Mouse (Mus musculus): ENCODE results near the gene Caln1. TPM values are rescaled to one million over a fixed set of nuclear protein-coding genes. Genes with fewer than 3 reads are reported as not detected.

Gene Caln1
- polyA plus RNA-seq, 1 experiment from 2014 or later = 0.27 TPM

GRCm38 (mm10) chr5:130820021-130820648 is 450.9 kb downstream of the Caln1 start:
- 77% methylated on average over 4 of the region's 4 CpGs for WGBS
- no peaks in the 10 kb centered on the region for H3K27me3 ChIP-seq (replicated peaks; ENCODE audit: control insufficient read depth, insufficient read depth, low read length)
- H3K9me3 ChIP-seq (ENCODE audit: control insufficient read depth, low read length) = no peaks in the 10 kb centered on the region
- ATAC-seq = no peak
- H3K4me1 ChIP-seq (ENCODE audit: control insufficient read depth, insufficient read depth, low read length) = no peaks in the 10 kb centered on the region
- H3K36me3 ChIP-seq (ENCODE audit: control insufficient read depth, insufficient read depth, low read length) = no peaks in the 10 kb centered on the region
- H3K27ac ChIP-seq (ENCODE audit: low read length) = no peak overlapping the region
- no peak overlapping the region for H3K9ac ChIP-seq (ENCODE audit: low read depth, low read length)
- H3K4me3 ChIP-seq (ENCODE audit: low read length) = no peak overlapping the region
- H3K4me2 ChIP-seq (ENCODE audit: low read depth, low read length) = no peak overlapping the region

DNA sequence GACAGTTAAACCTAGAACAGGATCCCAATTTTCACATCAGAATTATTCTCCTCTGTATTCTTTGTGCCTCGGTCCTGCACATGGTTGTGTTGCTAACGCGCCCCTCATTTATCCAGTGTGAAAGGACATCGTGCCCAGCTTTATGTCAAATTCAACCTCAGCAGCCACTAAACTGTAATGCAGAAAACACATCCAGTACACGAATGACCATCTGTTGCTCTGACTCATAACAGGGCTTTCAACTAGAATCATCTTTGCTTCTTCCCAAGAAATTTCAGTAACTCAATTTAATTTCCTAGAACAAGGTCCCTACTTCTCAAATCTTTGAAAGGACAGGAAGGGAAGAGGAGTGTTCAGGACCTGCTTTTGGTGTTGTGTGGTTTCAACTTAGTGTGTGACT is 451.4 kb downstream of the Caln1 start:
- no peak overlapping the region for H3K27ac ChIP-seq (ENCODE audit: low read length)
- no peaks in the 10 kb centered on the region for H3K9me3 ChIP-seq (ENCODE audit: control insufficient read depth, low read length)
- H3K4me2 ChIP-seq (ENCODE audit: low read depth, low read length) = no peak overlapping the region
- no peak for ATAC-seq
- H3K36me3 ChIP-seq (ENCODE audit: control insufficient read depth, insufficient read depth, low read length) = no peaks in the 10 kb centered on the region
- no peaks in the 10 kb centered on the region for H3K4me1 ChIP-seq (ENCODE audit: control insufficient read depth, insufficient read depth, low read length)
- H3K27me3 ChIP-seq (replicated peaks; ENCODE audit: control insufficient read depth, insufficient read depth, low read length) = no peaks in the 10 kb centered on the region
- H3K4me3 ChIP-seq (ENCODE audit: low read length) = no peak overlapping the region
- 87% methylated on average over 5 of the region's 5 CpGs for WGBS
- H3K9ac ChIP-seq (ENCODE audit: low read depth, low read length) = no peak overlapping the region

GRCm38 (mm10) chr5:130825797-130826196 is 456.5 kb downstream of the Caln1 start:
- no peaks in the 10 kb centered on the region for H3K4me1 ChIP-seq (ENCODE audit: control insufficient read depth, insufficient read depth, low read length)
- no peaks in the 10 kb centered on the region for H3K36me3 ChIP-seq (ENCODE audit: control insufficient read depth, insufficient read depth, low read length)
- no peak overlapping the region for H3K27ac ChIP-seq (ENCODE audit: low read length)
- H3K4me2 ChIP-seq (ENCODE audit: low read depth, low read length) = no peak overlapping the region
- ATAC-seq = no peak
- no peaks in the 10 kb centered on the region for H3K27me3 ChIP-seq (replicated peaks; ENCODE audit: control insufficient read depth, insufficient read depth, low read length)
- WGBS = 63% methylated on average over 2 of the region's 2 CpGs
- H3K9me3 ChIP-seq (ENCODE audit: control insufficient read depth, low read length) = no peaks in the 10 kb centered on the region
- no peak overlapping the region for H3K9ac ChIP-seq (ENCODE audit: low read depth, low read length)
- no peak overlapping the region for H3K4me3 ChIP-seq (ENCODE audit: low read length)

DNA sequence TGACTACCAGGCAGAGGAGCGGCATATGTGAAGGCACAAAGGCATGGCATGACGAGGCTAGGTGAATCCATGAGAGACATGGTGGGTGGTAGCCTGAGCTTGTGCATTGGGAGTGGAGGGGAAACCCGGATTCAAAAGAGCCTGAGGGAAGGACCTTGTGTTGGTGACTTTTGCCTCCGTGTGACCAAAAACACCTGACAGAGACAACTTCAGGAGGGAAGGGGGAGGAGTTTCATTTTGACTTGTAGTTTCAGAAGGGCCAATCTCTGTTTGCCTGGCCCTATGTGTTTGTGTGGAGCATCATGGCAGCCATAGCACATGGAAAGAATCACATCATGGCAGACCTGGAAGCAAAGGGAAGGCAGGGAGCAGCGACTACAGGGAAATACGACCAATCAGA is 479.3 kb downstream of the Caln1 start:
- H3K27me3 ChIP-seq (replicated peaks; ENCODE audit: control insufficient read depth, insufficient read depth, low read length) = no peaks in the 10 kb centered on the region
- no peaks in the 10 kb centered on the region for H3K36me3 ChIP-seq (ENCODE audit: control insufficient read depth, insufficient read depth, low read length)
- WGBS = 81% methylated on average over 6 of the region's 6 CpGs
- H3K4me2 ChIP-seq (ENCODE audit: low read depth, low read length) = no peak overlapping the region
- H3K4me3 ChIP-seq (ENCODE audit: low read length) = no peak overlapping the region
- no peak overlapping the region for H3K27ac ChIP-seq (ENCODE audit: low read length)
- ATAC-seq = no peak
- no peaks in the 10 kb centered on the region for H3K9me3 ChIP-seq (ENCODE audit: control insufficient read depth, low read length)
- no peak overlapping the region for H3K9ac ChIP-seq (ENCODE audit: low read depth, low read length)
- no peaks in the 10 kb centered on the region for H3K4me1 ChIP-seq (ENCODE audit: control insufficient read depth, insufficient read depth, low read length)

- ATAC-seq = no peak
- H3K4me1 ChIP-seq (ENCODE audit: control insufficient read depth, insufficient read depth, low read length) = no peaks in the 10 kb centered on the region
- no peaks in the 10 kb centered on the region for H3K36me3 ChIP-seq (ENCODE audit: control insufficient read depth, insufficient read depth, low read length)
- WGBS = 46% methylated on average over 4 of the region's 4 CpGs
- H3K9me3 ChIP-seq (ENCODE audit: control insufficient read depth, low read length) = no peaks in the 10 kb centered on the region
- no peak overlapping the region for H3K9ac ChIP-seq (ENCODE audit: low read depth, low read length)
- H3K4me2 ChIP-seq (ENCODE audit: low read depth, low read length) = no peak overlapping the region
- no peak overlapping the region for H3K4me3 ChIP-seq (ENCODE audit: low read length)
- no peak overlapping the region for H3K27ac ChIP-seq (ENCODE audit: low read length)
- H3K27me3 ChIP-seq (replicated peaks; ENCODE audit: control insufficient read depth, insufficient read depth, low read length) = no peaks in the 10 kb centered on the region
These were observed 480.4 kb downstream of the Caln1 start for GRCm38 (mm10) chr5:130849610-130850009.

GRCm38 (mm10) chr5:130852182-130852581 is 482.9 kb downstream of the Caln1 start:
- H3K4me3 ChIP-seq (ENCODE audit: low read length) = no peak overlapping the region
- H3K4me2 ChIP-seq (ENCODE audit: low read depth, low read length) = 0 out of 2 replicates have a peak overlapping the region, but pooled peaks have one; percentile 28
- H3K36me3 ChIP-seq (ENCODE audit: control insufficient read depth, insufficient read depth, low read length) = no peaks in the 10 kb centered on the region
- H3K9me3 ChIP-seq (ENCODE audit: control insufficient read depth, low read length) = no peaks in the 10 kb centered on the region
- no peak overlapping the region for H3K27ac ChIP-seq (ENCODE audit: low read length)
- H3K27me3 ChIP-seq (replicated peaks; ENCODE audit: control insufficient read depth, insufficient read depth, low read length) = no peaks in the 10 kb centered on the region
- 14% methylated on average over 11 of the region's 11 CpGs for WGBS
- H3K4me1 ChIP-seq (ENCODE audit: control insufficient read depth, insufficient read depth, low read length) = no peaks in the 10 kb centered on the region
- 0 out of 2 replicates have a peak overlapping the region, but pooled peaks have one; percentile 24 for H3K9ac ChIP-seq (ENCODE audit: low read depth, low read length)
- no peak for ATAC-seq

DNA sequence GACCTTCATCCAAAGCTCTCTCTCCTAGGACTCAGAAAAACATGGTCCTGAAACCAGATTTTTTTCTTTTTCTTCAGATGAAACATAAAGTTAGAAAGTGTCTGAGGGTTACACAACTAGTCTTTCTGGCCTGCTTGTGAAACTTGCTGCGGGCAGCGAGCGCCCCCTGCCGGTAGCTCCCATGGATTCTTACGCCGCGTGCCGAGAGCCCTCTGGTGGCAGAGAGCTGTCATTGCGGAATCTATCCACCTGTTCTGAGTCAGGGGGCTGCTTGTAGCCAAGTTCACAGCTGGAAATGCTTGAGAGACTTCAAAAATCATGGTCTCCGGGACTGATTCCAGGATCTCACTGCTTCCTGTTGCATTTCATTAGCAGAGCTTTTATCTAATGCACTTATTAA is 484.1 kb downstream of the Caln1 start:
- H3K27me3 ChIP-seq (replicated peaks; ENCODE audit: control insufficient read depth, insufficient read depth, low read length) = no peaks in the 10 kb centered on the region
- H3K36me3 ChIP-seq (ENCODE audit: control insufficient read depth, insufficient read depth, low read length) = no peaks in the 10 kb centered on the region
- H3K4me2 ChIP-seq (ENCODE audit: low read depth, low read length) = no peak overlapping the region
- H3K27ac ChIP-seq (ENCODE audit: low read length) = no peak overlapping the region
- H3K4me1 ChIP-seq (ENCODE audit: control insufficient read depth, insufficient read depth, low read length) = no peaks in the 10 kb centered on the region
- H3K9ac ChIP-seq (ENCODE audit: low read depth, low read length) = no peak overlapping the region
- 2% methylated on average over 10 of the region's 10 CpGs for WGBS
- no peaks in the 10 kb centered on the region for H3K9me3 ChIP-seq (ENCODE audit: control insufficient read depth, low read length)
- ATAC-seq = 0 out of 2 replicates have a peak, but pooled peaks have one; percentile 46
- H3K4me3 ChIP-seq (ENCODE audit: low read length) = no peak overlapping the region

DNA sequence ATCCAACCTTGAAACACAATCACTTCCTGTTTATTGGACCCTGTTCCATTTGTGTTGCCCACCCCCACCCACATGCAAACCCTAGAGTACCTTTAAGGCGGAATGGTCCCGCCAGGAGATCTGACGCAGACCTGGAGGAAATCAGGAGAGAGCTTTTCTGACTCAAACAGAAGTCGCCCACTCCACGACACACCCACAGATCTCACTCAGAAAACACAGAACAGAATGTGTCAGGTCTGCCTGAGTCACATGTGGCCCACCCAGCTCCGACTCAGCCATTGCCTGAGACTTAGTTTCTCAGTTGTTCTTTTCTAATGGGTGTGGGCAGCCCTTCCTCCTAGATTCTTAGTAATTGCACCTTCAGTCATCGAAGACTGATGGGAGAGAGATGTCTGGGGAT is 485.2 kb downstream of the Caln1 start:
- Histone ChIP-seq H3K4me1 (ENCODE audit: control insufficient read depth, insufficient read depth, low read length) (no peaks in the 10 kb centered on the region), H3K9ac (ENCODE audit: low read depth, low read length) (no peak overlapping the region), H3K36me3 (ENCODE audit: control insufficient read depth, insufficient read depth, low read length) (no peaks in the 10 kb centered on the region), H3K9me3 (ENCODE audit: control insufficient read depth, low read length) (no peaks in the 10 kb centered on the region), H3K27ac (ENCODE audit: low read length) (no peak overlapping the region), H3K27me3 (replicated peaks; ENCODE audit: control insufficient read depth, insufficient read depth, low read length) (no peaks in the 10 kb centered on the region), H3K4me2 (ENCODE audit: low read depth, low read length) (no peak overlapping the region), H3K4me3 (ENCODE audit: low read length) (no peak overlapping the region)
- 83% methylated on average over 7 of the region's 7 CpGs for WGBS
- no peak for ATAC-seq

GRCm38 (mm10) chr5:130858148-130858547 is 488.9 kb downstream of the Caln1 start:
- no peak for ATAC-seq
- no peak overlapping the region for H3K4me2 ChIP-seq (ENCODE audit: low read depth, low read length)
- H3K9ac ChIP-seq (ENCODE audit: low read depth, low read length) = no peak overlapping the region
- H3K27ac ChIP-seq (ENCODE audit: low read length) = no peak overlapping the region
- H3K9me3 ChIP-seq (ENCODE audit: control insufficient read depth, low read length) = no peaks in the 10 kb centered on the region
- H3K27me3 ChIP-seq (replicated peaks; ENCODE audit: control insufficient read depth, insufficient read depth, low read length) = no peaks in the 10 kb centered on the region
- H3K36me3 ChIP-seq (ENCODE audit: control insufficient read depth, insufficient read depth, low read length) = no peaks in the 10 kb centered on the region
- H3K4me1 ChIP-seq (ENCODE audit: control insufficient read depth, insufficient read depth, low read length) = no peaks in the 10 kb centered on the region
- 25% methylated on average over 8 of the region's 8 CpGs for WGBS
- no peak overlapping the region for H3K4me3 ChIP-seq (ENCODE audit: low read length)

DNA sequence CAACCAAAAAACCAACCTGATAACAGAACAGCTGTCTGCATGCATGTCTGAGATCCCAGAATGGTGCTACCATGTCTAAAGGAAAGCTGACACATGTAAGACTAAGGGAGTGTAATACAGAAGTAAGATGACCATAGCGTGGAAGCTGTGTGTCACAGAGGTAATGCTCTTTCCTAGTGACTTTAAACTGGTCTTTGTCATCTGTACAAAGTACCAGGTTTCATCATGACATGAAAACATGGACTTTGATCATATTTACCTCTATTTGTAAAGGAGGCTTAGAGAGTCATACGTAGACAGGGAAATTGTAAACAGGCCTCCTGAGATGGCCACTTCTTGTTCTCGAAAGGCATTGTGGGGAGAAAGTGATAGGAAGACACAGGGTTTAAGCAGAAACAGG is 489.5 kb downstream of the Caln1 start:
- Histone ChIP-seq H3K4me1 (ENCODE audit: control insufficient read depth, insufficient read depth, low read length) (no peaks in the 10 kb centered on the region), H3K4me3 (ENCODE audit: low read length) (no peak overlapping the region), H3K4me2 (ENCODE audit: low read depth, low read length) (no peak overlapping the region), H3K9me3 (ENCODE audit: control insufficient read depth, low read length) (no peaks in the 10 kb centered on the region), H3K36me3 (ENCODE audit: control insufficient read depth, insufficient read depth, low read length) (no peaks in the 10 kb centered on the region), H3K27me3 (replicated peaks; ENCODE audit: control insufficient read depth, insufficient read depth, low read length) (no peaks in the 10 kb centered on the region), H3K9ac (ENCODE audit: low read depth, low read length) (no peak overlapping the region), H3K27ac (ENCODE audit: low read length) (no peak overlapping the region)
- no peak for ATAC-seq
- 67% methylated on average over 3 of the region's 3 CpGs for WGBS
